Mouse (Mus musculus): ENCODE data around the gene Sectm1b. TPM values are rescaled to one million over a fixed set of nuclear protein-coding genes. Genes with fewer than 3 reads are reported as not detected.

The Sectm1b gene
- not detected for polyA plus RNA-seq (2017; shearing (Covaris generic))

DNA sequence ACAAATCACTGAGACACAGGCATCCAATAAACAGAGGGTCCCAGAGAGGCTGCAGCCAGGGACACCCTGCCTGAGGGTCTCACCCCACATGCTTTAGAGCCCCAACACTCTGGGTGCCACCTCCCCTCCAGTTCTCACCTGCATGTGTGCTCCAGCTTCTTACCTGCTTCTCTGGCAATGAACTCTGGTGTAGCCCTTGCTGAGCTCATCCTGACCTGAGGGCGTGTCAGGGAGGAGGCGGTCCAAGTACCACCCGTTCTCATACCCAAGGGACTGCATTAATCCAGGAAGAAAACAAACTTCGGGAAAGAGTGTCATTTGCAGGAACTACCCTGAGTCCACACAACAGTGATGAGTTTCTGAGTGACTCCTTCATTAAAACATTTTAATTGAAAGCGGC, at the start of gene Sectm1b:
Gene Sectm1b, minus strand, starts transcription at position 191 of the 400 bp plus-strand sequence.

DNA sequence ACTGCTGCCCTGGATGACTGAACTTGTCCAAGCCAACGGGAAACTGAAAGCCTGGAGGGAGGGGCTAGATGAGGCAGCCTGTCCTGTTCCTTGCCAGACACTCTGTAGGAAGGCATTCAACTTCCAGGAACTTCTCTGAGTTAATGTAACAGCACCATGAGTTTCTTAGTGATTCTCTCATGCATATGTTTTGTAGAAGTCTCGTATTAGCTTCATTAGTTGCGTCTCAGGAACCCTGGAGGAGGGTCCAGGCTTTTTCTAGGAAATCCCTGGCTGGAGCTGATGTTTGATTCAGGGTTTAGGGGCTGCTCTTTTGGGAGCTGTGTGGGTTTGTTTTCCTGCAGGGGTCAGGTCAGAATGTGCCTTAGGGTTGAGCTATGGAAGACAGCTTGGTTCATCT, 17.8 kb upstream of the Sectm1b start, which contains the start of gene Sectm1a:
Gene Sectm1a, minus strand, starts transcription at position 101 of the 400 bp plus-strand sequence.

DNA sequence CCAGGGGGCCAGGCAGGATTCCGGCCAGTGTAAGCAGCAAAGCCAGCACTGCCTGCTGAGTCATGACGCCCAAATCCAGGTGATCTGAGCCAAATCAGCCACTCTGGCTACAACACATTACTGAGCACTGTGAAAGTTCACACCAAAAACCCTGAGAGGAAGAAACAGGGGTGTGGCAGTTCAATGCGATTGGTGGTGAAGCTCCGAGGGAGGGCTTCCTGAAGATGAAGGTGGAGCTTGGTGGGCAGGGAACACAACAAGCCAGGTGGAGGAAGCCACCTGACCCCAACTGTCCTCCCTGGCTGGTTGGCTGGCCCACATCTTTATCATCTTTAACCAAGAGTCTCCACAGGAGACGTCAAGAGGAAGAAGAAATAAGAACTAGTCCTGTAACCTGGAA, 24.1 kb downstream of the Sectm1b start, which contains the start of gene Cd7:
Gene Cd7, minus strand, starts transcription at position 117 of the 400 bp plus-strand sequence.

Other genes with a start within 250 kb of the Sectm1b start
- gene Fasn, start 239.0 kb downstream of the Sectm1b start, polyA plus RNA-seq (2017; shearing (Covaris generic)) = 55.3 TPM
- gene Ccdc57, start 130.7 kb downstream of the Sectm1b start, polyA plus RNA-seq (2017; shearing (Covaris generic)) = 0.20 TPM
- 12.9 TPM for gene Slc16a3, start 115.1 kb downstream of the Sectm1b start, polyA plus RNA-seq (2017; shearing (Covaris generic))
- gene Csnk1d, start 72.2 kb downstream of the Sectm1b start, polyA plus RNA-seq (2017; shearing (Covaris generic)) = 236 TPM
- gene Cd7, start 24.2 kb downstream of the Sectm1b start, polyA plus RNA-seq (2017; shearing (Covaris generic)) = 54.5 TPM
- gene Sectm1a, start 17.7 kb upstream of the Sectm1b start, polyA plus RNA-seq (2017; shearing (Covaris generic)) = not detected
- not detected for gene Tex19.2, start 55.1 kb upstream of the Sectm1b start, polyA plus RNA-seq (2017; shearing (Covaris generic))
- not detected for gene Tex19.1, start 82.6 kb upstream of the Sectm1b start, polyA plus RNA-seq (2017; shearing (Covaris generic))
- gene Uts2r, start 96.7 kb upstream of the Sectm1b start, polyA plus RNA-seq (2017; shearing (Covaris generic)) = not detected
- gene Hexdc, start 140.9 kb upstream of the Sectm1b start, polyA plus RNA-seq (2017; shearing (Covaris generic)) = 3.2 TPM
- 17.1 TPM for gene Ogfod3, start 141.1 kb upstream of the Sectm1b start, polyA plus RNA-seq (2017; shearing (Covaris generic))
- gene Cybc1, start 165.8 kb upstream of the Sectm1b start, polyA plus RNA-seq (2017; shearing (Covaris generic)) = 88.5 TPM
- gene Narf, start 173.7 kb upstream of the Sectm1b start, polyA plus RNA-seq (2017; shearing (Covaris generic)) = 33.2 TPM
- gene Foxk2, start 196.4 kb upstream of the Sectm1b start, polyA plus RNA-seq (2017; shearing (Covaris generic)) = 21.4 TPM